ENCODE assay signal across 13 mouse cellular contexts in genomic region chr2:20559723-20560122, GRCm38 (mm10).
A peak's percentile ranks its signal among the peaks of the same experiment; 100 is the strongest.
DNase-seq lines count a peak whose midpoint lies in the region; ATAC-seq and TF ChIP-seq lines count a peak whose summit lies in the region.
"Had no signal": no experiment of that assay in that cellular context is flagged by ENCODE, and none has a peak within 500 bp of the region (broad histone marks: within the 10 kb centered on the region; RNA-seq: fewer than 3 reads in every experiment).

No protein-coding gene starts in this region.

- DNase-seq in embryonic facial prominence, embryonic 10.5 days (ENCODE audit: low spot score): no peak
- DNase-seq in lung, adult 2 months: no peak
- DNase-seq in ZHBTc4 (ENCODE audit: low read depth, low spot score): peak; percentile 40
- no peak for DNase-seq in hindbrain, postnatal 0 days (ENCODE audit: low spot score)
- DNase-seq in right cerebral cortex, postnatal 10 days (ENCODE audit: low spot score in 2 of 2): no peak
- DNase-seq: cerebellum, postnatal 14 days had no signal

- peaks cover 13% of the 10 kb centered on the region for H3K4me1 ChIP-seq in embryonic facial prominence, embryonic 12.5 days
- peaks cover 35% of the 10 kb centered on the region for H3K4me1 ChIP-seq in embryonic facial prominence, embryonic 10.5 days
- H3K4me1 ChIP-seq in lung, embryonic 15.5 days: peaks cover 19% of the 10 kb centered on the region
- peaks cover 11% of the 10 kb centered on the region; the same call in 1 of the 2 replicates for H3K4me1 ChIP-seq in lung, adult 2 months (ENCODE audit: control insufficient read depth, insufficient read depth, low read length)
- H3K4me1 ChIP-seq in stomach, embryonic 14.5 days (ENCODE audit: control insufficient read depth, insufficient read depth, low read length): 0 out of 2 replicates have a peak, but pooled peaks cover 4% of the 10 kb centered on the region
- no peaks in the 10 kb centered on the region for H3K4me1 ChIP-seq in hindbrain, postnatal 0 days (ENCODE audit: insufficient read depth, low read length)
- H3K4me1 ChIP-seq: forebrain, embryonic 15.5 days had no signal

- H3K36me3 ChIP-seq in embryonic facial prominence, embryonic 12.5 days: no peaks in the 10 kb centered on the region
- no peaks in the 10 kb centered on the region for H3K36me3 ChIP-seq in embryonic facial prominence, embryonic 10.5 days (replicated peaks)
- no peaks in the 10 kb centered on the region for H3K36me3 ChIP-seq in lung, embryonic 15.5 days
- no peaks in the 10 kb centered on the region for H3K36me3 ChIP-seq in stomach, embryonic 14.5 days (ENCODE audit: control insufficient read depth, insufficient read depth, low read length)
- H3K36me3 ChIP-seq in hindbrain, postnatal 0 days (ENCODE audit: insufficient read depth, low read length): no peaks in the 10 kb centered on the region
- H3K36me3 ChIP-seq: forebrain, embryonic 15.5 days; limb, embryonic 13.5 days; midbrain, embryonic 12.5 days had no signal

- 56% methylated on average over 2 of the region's 2 CpGs for WGBS in embryonic facial prominence, embryonic 12.5 days
- 67% methylated on average over 2 of the region's 2 CpGs for WGBS in embryonic facial prominence, embryonic 10.5 days
- WGBS in lung, embryonic 15.5 days: 46% methylated on average over 2 of the region's 2 CpGs
- WGBS in lung, adult 2 months: 19% methylated on average over 2 of the region's 2 CpGs
- WGBS in stomach, embryonic 14.5 days: 59% methylated on average over 2 of the region's 2 CpGs
- 58% methylated on average over 2 of the region's 2 CpGs for WGBS in hindbrain, postnatal 0 days

- H3K4me3 ChIP-seq in embryonic facial prominence, embryonic 12.5 days: no peak overlapping the region
- H3K4me3 ChIP-seq in embryonic facial prominence, embryonic 10.5 days: no peak overlapping the region
- no peak overlapping the region for H3K4me3 ChIP-seq in lung, embryonic 15.5 days
- no peak overlapping the region for H3K4me3 ChIP-seq in lung, adult 2 months (replicated peaks; ENCODE audit: extremely low read depth, low read depth, low read length)
- H3K4me3 ChIP-seq in stomach, embryonic 14.5 days (ENCODE audit: low read depth, low read length): no peak overlapping the region
- no peak overlapping the region for H3K4me3 ChIP-seq in hindbrain, postnatal 0 days (ENCODE audit: low read length)
- H3K4me3 ChIP-seq: forebrain, embryonic 15.5 days; limb, embryonic 13.5 days; midbrain, embryonic 12.5 days had no signal

- no peak for TF ChIP-seq POLR2A in lung, adult 2 months (IDR thresholded peaks at IDR 0.05; ENCODE audit: borderline replicate concordance, extremely low read depth, low read depth, low read length)

- no peak for ATAC-seq in embryonic facial prominence, embryonic 12.5 days (ENCODE audit: insufficient number of reproducible peaks, insufficient read depth, low FRiP score, low TSS enrichment)
- no peak for ATAC-seq in lung, embryonic 15.5 days (ENCODE audit: borderline replicate concordance, extremely low read depth, low FRiP score, low TSS enrichment)
- no peak for ATAC-seq in stomach, embryonic 14.5 days (ENCODE audit: insufficient number of reproducible peaks, insufficient read depth, low FRiP score, low read depth)
- ATAC-seq in hindbrain, postnatal 0 days: no peak
- ATAC-seq: forebrain, embryonic 15.5 days; hindbrain, embryonic 16.5 days had no signal

- no peaks in the 10 kb centered on the region for H3K9me3 ChIP-seq in embryonic facial prominence, embryonic 12.5 days
- no peaks in the 10 kb centered on the region for H3K9me3 ChIP-seq in embryonic facial prominence, embryonic 10.5 days
- H3K9me3 ChIP-seq in lung, embryonic 15.5 days: no peaks in the 10 kb centered on the region
- no peaks in the 10 kb centered on the region for H3K9me3 ChIP-seq in stomach, embryonic 14.5 days (ENCODE audit: control insufficient read depth, low read depth, low read length)
- no peaks in the 10 kb centered on the region for H3K9me3 ChIP-seq in hindbrain, postnatal 0 days (ENCODE audit: low read length)
- H3K9me3 ChIP-seq: forebrain, embryonic 15.5 days; limb, embryonic 13.5 days; midbrain, embryonic 12.5 days had no signal

- no peak overlapping the region for H3K9ac ChIP-seq in embryonic facial prominence, embryonic 12.5 days
- H3K9ac ChIP-seq in lung, embryonic 15.5 days: no peak overlapping the region
- no peak overlapping the region for H3K9ac ChIP-seq in stomach, embryonic 14.5 days (replicated peaks; ENCODE audit: low read depth, low read length)
- H3K9ac ChIP-seq in hindbrain, postnatal 0 days (replicated peaks; ENCODE audit: low read length): no peak overlapping the region
- H3K9ac ChIP-seq: forebrain, embryonic 15.5 days; limb, embryonic 13.5 days; midbrain, embryonic 12.5 days had no signal

- TF ChIP-seq CTCF in lung, adult 2 months (IDR thresholded peaks at IDR 0.05; ENCODE audit: insufficient read depth, low read length): no peak
- TF ChIP-seq CTCF in hindbrain, postnatal 0 days (IDR thresholded peaks at IDR 0.05; ENCODE audit: low read depth): no peak

- H3K27me3 ChIP-seq in embryonic facial prominence, embryonic 12.5 days: no peaks in the 10 kb centered on the region
- H3K27me3 ChIP-seq in embryonic facial prominence, embryonic 10.5 days (replicated peaks; ENCODE audit: low read depth, poor library complexity, severe bottlenecking): no peaks in the 10 kb centered on the region
- H3K27me3 ChIP-seq in lung, embryonic 15.5 days: no peaks in the 10 kb centered on the region
- no peaks in the 10 kb centered on the region for H3K27me3 ChIP-seq in stomach, embryonic 14.5 days (ENCODE audit: control insufficient read depth, insufficient read depth, low read length)
- no peaks in the 10 kb centered on the region for H3K27me3 ChIP-seq in hindbrain, postnatal 0 days (ENCODE audit: insufficient read depth, low read length)
- H3K27me3 ChIP-seq: forebrain, embryonic 15.5 days; limb, embryonic 13.5 days; midbrain, embryonic 12.5 days had no signal

- no peak overlapping the region for H3K4me2 ChIP-seq in embryonic facial prominence, embryonic 12.5 days (replicated peaks)
- H3K4me2 ChIP-seq in lung, embryonic 15.5 days: no peak overlapping the region
- H3K4me2 ChIP-seq in stomach, embryonic 14.5 days (replicated peaks; ENCODE audit: low read depth, low read length): no peak overlapping the region
- H3K4me2 ChIP-seq in hindbrain, postnatal 0 days (ENCODE audit: low read depth, low read length): no peak overlapping the region
- H3K4me2 ChIP-seq: forebrain, embryonic 15.5 days; limb, embryonic 13.5 days; midbrain, embryonic 12.5 days had no signal

- H3K27ac ChIP-seq in embryonic facial prominence, embryonic 12.5 days: peak overlapping the region; percentile 27; the same call in 1 of the 2 replicates
- no peak overlapping the region for H3K27ac ChIP-seq in embryonic facial prominence, embryonic 10.5 days (replicated peaks)
- H3K27ac ChIP-seq in lung, embryonic 15.5 days: peak overlapping the region; percentile 29; the same call in 1 of the 2 replicates
- H3K27ac ChIP-seq in stomach, embryonic 14.5 days (ENCODE audit: low read length): peak overlapping the region; percentile 1; the same call in 1 of the 2 replicates
- no peak overlapping the region for H3K27ac ChIP-seq in hindbrain, postnatal 0 days
- H3K27ac ChIP-seq: forebrain, embryonic 15.5 days; midbrain, embryonic 12.5 days had no signal

Comparison
In these comparisons a context has a peak if more than half of its experiments do, and no peak if none do; other contexts are left out.
1. H3K27ac ChIP-seq: peak in embryonic facial prominence, embryonic 12.5 days (single experiment), lung, embryonic 15.5 days (single experiment) and stomach, embryonic 14.5 days (single experiment); none in embryonic facial prominence, embryonic 10.5 days (single experiment) and hindbrain, postnatal 0 days (single experiment).